Mouse (Mus musculus) granulocyte monocyte progenitor cell, adult 5-6 weeks (primary cell): ENCODE data around the gene Tmeff2. TPM values are rescaled to one million over a fixed set of nuclear protein-coding genes. Genes with fewer than 3 reads are reported as not detected.
"Not testable (repeated sequence)": the region's sequence is repeated elsewhere in the genome, so short reads cannot be mapped to it uniquely, and the experiment has no call there.

Experiments used
- ATAC-seq: replicated peaks from 2 replicates; pipeline ENCODE4 v1.8.0; 2016; ENCODE audit warnings: mild to moderate bottlenecking, moderate TSS enrichment, inconsistent platforms; ENCODE audit not compliant: poor library complexity, severe bottlenecking
- total RNA-seq, 2 experiments: library from RNA; stranded (forward) in 1 of 2; stranded (reverse) in 1 of 2; fragments of 200-712, 200-1000 nt in 1 of 2; fragments of >200 nt in 1 of 2; fragmentation: Nextera tagmentation in 1 of 2; gene quantifications; 2 replicates each; pipeline ENCODE4 v1.2.3; 2014 to 2017

Gene Tmeff2
- total RNA-seq (2014; fragmentation: Nextera tagmentation): not detected in 2 replicates
- not detected in 2 replicates for total RNA-seq (2017)

- not testable (repeated sequence) for ATAC-seq
Observed at GRCm38 (mm10) chr1:50900386-50900785, at the start of gene Tmeff2. TSS of gene Tmeff2 (plus strand) at chr1:50900647.

- no peak for ATAC-seq
Observed at GRCm38 (mm10) chr1:50861515-50861914, 38.9 kb upstream of the Tmeff2 start.

- ATAC-seq: no peak
Observed at GRCm38 (mm10) chr1:50897696-50898095, 2.8 kb upstream of the Tmeff2 start.

GRCm38 (mm10) chr1:50924838-50925355 is 24.4 kb downstream of the Tmeff2 start:
- no peak for ATAC-seq

GRCm38 (mm10) chr1:50925356-50925921 is 25.0 kb downstream of the Tmeff2 start:
- ATAC-seq: no peak

- ATAC-seq: peak; percentile 10; the same call in 1 of the 2 replicates
Observed at GRCm38 (mm10) chr1:50926374-50927060, 26.1 kb downstream of the Tmeff2 start.

- peak; percentile 77 for ATAC-seq
Observed at GRCm38 (mm10) chr1:50927077-50927611, 26.7 kb downstream of the Tmeff2 start.

GRCm38 (mm10) chr1:50927679-50928187 is 27.3 kb downstream of the Tmeff2 start:
- ATAC-seq: peak; percentile 16; the same call in 1 of the 2 replicates

GRCm38 (mm10) chr1:50928776-50929175 is 28.3 kb downstream of the Tmeff2 start:
- ATAC-seq: no peak

- peak; percentile 53 for ATAC-seq
Observed at GRCm38 (mm10) chr1:50935076-50935475, 34.6 kb downstream of the Tmeff2 start.

GRCm38 (mm10) chr1:50935484-50935883 is 35.0 kb downstream of the Tmeff2 start:
- peak; percentile 37; the same call in 1 of the 2 replicates for ATAC-seq

GRCm38 (mm10) chr1:50940131-50941039 is 39.9 kb downstream of the Tmeff2 start:
- ATAC-seq: 0 out of 2 replicates have a peak, but pooled peaks have one; percentile 25

GRCm38 (mm10) chr1:50948575-50948974 is 48.1 kb downstream of the Tmeff2 start:
- no peak for ATAC-seq

- no peak for ATAC-seq
Observed at GRCm38 (mm10) chr1:50958844-50959243, 58.4 kb downstream of the Tmeff2 start.

- peak; percentile 82 for ATAC-seq
Observed at GRCm38 (mm10) chr1:50961954-50962648, 61.7 kb downstream of the Tmeff2 start.

GRCm38 (mm10) chr1:50962649-50963000 is 62.2 kb downstream of the Tmeff2 start:
- peak; percentile 22 for ATAC-seq

- ATAC-seq: no peak
Observed at GRCm38 (mm10) chr1:50969685-50970084, 69.2 kb downstream of the Tmeff2 start.

- ATAC-seq: no peak
Observed at GRCm38 (mm10) chr1:50970853-50971252, 70.4 kb downstream of the Tmeff2 start.
